In the genomic region with DNA sequence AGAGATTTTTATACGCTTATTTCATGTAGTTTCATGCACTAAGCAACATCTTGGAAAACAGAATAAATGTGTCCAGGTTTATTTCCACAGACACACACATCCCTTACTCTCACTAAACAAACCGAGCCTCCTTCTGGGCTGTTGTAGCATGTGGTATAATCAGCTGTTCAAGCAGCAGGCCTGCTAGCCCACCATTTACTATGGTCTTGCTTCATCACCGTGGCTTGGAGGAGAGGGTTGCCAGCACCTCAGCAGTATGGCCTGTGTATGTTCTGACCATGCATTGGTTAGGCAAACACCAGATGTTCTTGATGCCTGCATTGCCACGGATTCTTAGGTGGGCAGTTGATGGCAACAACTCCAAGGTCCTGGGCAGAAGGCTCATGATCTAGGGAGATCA, we compare ENCODE assay signal across 7 mouse cellular contexts.
"Had no signal": no experiment of that assay in that cellular context is flagged by ENCODE, and none has a peak within 500 bp of the region (broad histone marks: within the 10 kb centered on the region; RNA-seq: fewer than 3 reads in every experiment).

No protein-coding gene starts in this region.

- DNase-seq: lung, embryonic 14.5 days; thymus, adult 2 months; thymus, postnatal 25 days had no signal

- H3K4me1 ChIP-seq: liver, embryonic 12.5 days had no signal

- H3K4me3 ChIP-seq: intestine, embryonic 15.5 days; liver, embryonic 12.5 days; midbrain, embryonic 10.5 days; midbrain, embryonic 15.5 days had no signal

- H3K36me3 ChIP-seq: intestine, embryonic 15.5 days; liver, embryonic 12.5 days; midbrain, embryonic 10.5 days; midbrain, embryonic 15.5 days had no signal

- H3K9ac ChIP-seq: intestine, embryonic 15.5 days; liver, embryonic 12.5 days; lung, embryonic 14.5 days; midbrain, embryonic 15.5 days had no signal

- H3K4me2 ChIP-seq: intestine, embryonic 15.5 days; liver, embryonic 12.5 days; lung, embryonic 14.5 days; midbrain, embryonic 15.5 days had no signal

- H3K27me3 ChIP-seq: intestine, embryonic 15.5 days; liver, embryonic 12.5 days; midbrain, embryonic 15.5 days had no signal

- H3K9me3 ChIP-seq: intestine, embryonic 15.5 days; liver, embryonic 12.5 days; midbrain, embryonic 10.5 days; midbrain, embryonic 15.5 days had no signal

- H3K27ac ChIP-seq: intestine, embryonic 15.5 days; liver, embryonic 12.5 days; midbrain, embryonic 10.5 days; midbrain, embryonic 15.5 days had no signal

- ATAC-seq: intestine, embryonic 15.5 days; liver, embryonic 12.5 days; midbrain, embryonic 15.5 days had no signal
